8 mouse cellular contexts compared by ENCODE assay signal in genomic region chr1:97769294-97769903, GRCm38 (mm10). TPM values are rescaled to one million over a fixed set of nuclear protein-coding genes. Genes with fewer than 3 reads are reported as not detected.
A peak's percentile ranks its signal among the peaks of the same experiment; 100 is the strongest.
DNase-seq lines count a peak whose midpoint lies in the region; ATAC-seq lines count a peak whose summit lies in the region.

No protein-coding gene starts in this region.

- peak; percentile 61 for ATAC-seq in embryonic facial prominence, embryonic 11.5 days (replicated peaks; ENCODE audit: insufficient number of reproducible peaks, low FRiP score, low TSS enrichment, low read depth)
- ATAC-seq in midbrain, embryonic 14.5 days (ENCODE audit: low FRiP score, low TSS enrichment) = peak; percentile 72

- peak overlapping the region; percentile 45 for H3K4me2 ChIP-seq in embryonic facial prominence, embryonic 11.5 days (ENCODE audit: low read depth, low read length)
- H3K4me2 ChIP-seq in midbrain, embryonic 14.5 days (ENCODE audit: low read length) = peak overlapping the region; percentile 62

- H3K4me3 ChIP-seq in heart, embryonic 10.5 days = peak overlapping the region; percentile 95
- H3K4me3 ChIP-seq in embryonic facial prominence, embryonic 11.5 days (ENCODE audit: low read depth, low read length) = peak overlapping the region; percentile 71
- peak overlapping the region; percentile 88 for H3K4me3 ChIP-seq in limb, embryonic 10.5 days
- H3K4me3 ChIP-seq in midbrain, embryonic 14.5 days (replicated peaks; ENCODE audit: low read depth, low read length) = peak overlapping the region; percentile 88

- peak overlapping the region; percentile 77 for H3K9ac ChIP-seq in embryonic facial prominence, embryonic 11.5 days (replicated peaks; ENCODE audit: low read length)
- H3K9ac ChIP-seq in midbrain, embryonic 14.5 days (replicated peaks; ENCODE audit: low read length) = peak overlapping the region; percentile 91

- peak overlapping the region; percentile 94 for H3K27ac ChIP-seq in heart, embryonic 10.5 days
- 0 out of 2 replicates have a peak overlapping the region, but pooled peaks have one; percentile 43 for H3K27ac ChIP-seq in embryonic facial prominence, embryonic 11.5 days (replicated peaks; ENCODE audit: low read depth, low read length)
- peak overlapping the region; percentile 90 for H3K27ac ChIP-seq in limb, embryonic 10.5 days
- H3K27ac ChIP-seq in midbrain, embryonic 14.5 days (replicated peaks; ENCODE audit: low read depth, low read length) = peak overlapping the region; percentile 91

- DNase-seq in heart, embryonic 10.5 days (ENCODE audit: low spot score) = peak; percentile 76
- no peak for DNase-seq in heart, adult 8-10 months (ENCODE audit: low spot score)
- peak; percentile 38 for DNase-seq in MN1 (ENCODE audit: low spot score)
- DNase-seq in embryonic facial prominence, embryonic 11.5 days (ENCODE audit: low spot score) = peak; percentile 43
- peak; percentile 47 to 48 for DNase-seq in heart, postnatal 10 days
- DNase-seq in limb, embryonic 10.5 days (ENCODE audit: low spot score) = no peak
- no peak for DNase-seq in midbrain, embryonic 14.5 days
- DNase-seq in thymus, postnatal 36 days = peak; percentile 30 to 34

- WGBS in heart, embryonic 10.5 days = under 1% methylated on average over 40 of the region's 40 CpGs
- WGBS in embryonic facial prominence, embryonic 11.5 days = under 1% methylated on average over 36 of the region's 40 CpGs
- WGBS in limb, embryonic 10.5 days = under 1% methylated on average over 40 of the region's 40 CpGs
- under 1% methylated on average over 40 of the region's 40 CpGs for WGBS in midbrain, embryonic 14.5 days

- no peaks in the 10 kb centered on the region for H3K9me3 ChIP-seq in heart, embryonic 10.5 days
- no peaks in the 10 kb centered on the region for H3K9me3 ChIP-seq in embryonic facial prominence, embryonic 11.5 days (replicated peaks; ENCODE audit: control insufficient read depth, low read length)
- no peaks in the 10 kb centered on the region for H3K9me3 ChIP-seq in limb, embryonic 10.5 days (replicated peaks)
- H3K9me3 ChIP-seq in midbrain, embryonic 14.5 days (ENCODE audit: control insufficient read depth, low read length) = no peaks in the 10 kb centered on the region

- no peaks in the 10 kb centered on the region for H3K36me3 ChIP-seq in heart, embryonic 10.5 days
- H3K36me3 ChIP-seq in embryonic facial prominence, embryonic 11.5 days (replicated peaks; ENCODE audit: control insufficient read depth, insufficient read depth, low read depth, low read length) = no peaks in the 10 kb centered on the region
- H3K36me3 ChIP-seq in limb, embryonic 10.5 days = no peaks in the 10 kb centered on the region
- H3K36me3 ChIP-seq in midbrain, embryonic 14.5 days (ENCODE audit: control insufficient read depth, insufficient read depth, low read length) = no peaks in the 10 kb centered on the region

- intact Hi-C loops in heart, postnatal 10 days (cut with DNase I) = no loop called here

- no peaks in the 10 kb centered on the region for H3K27me3 ChIP-seq in heart, embryonic 10.5 days (ENCODE audit: insufficient read depth, poor library complexity, severe bottlenecking)
- no peaks in the 10 kb centered on the region for H3K27me3 ChIP-seq in embryonic facial prominence, embryonic 11.5 days (ENCODE audit: control insufficient read depth, insufficient read depth, low read length)
- H3K27me3 ChIP-seq in limb, embryonic 10.5 days (ENCODE audit: low read depth, poor library complexity, severe bottlenecking) = no peaks in the 10 kb centered on the region; the same call in 1 of the 2 replicates
- H3K27me3 ChIP-seq in midbrain, embryonic 14.5 days (ENCODE audit: control insufficient read depth, insufficient read depth, low read length) = no peaks in the 10 kb centered on the region

- peaks cover 3% of the 10 kb centered on the region; the same call in 1 of the 2 replicates for H3K4me1 ChIP-seq in heart, embryonic 10.5 days
- no peaks in the 10 kb centered on the region for H3K4me1 ChIP-seq in embryonic facial prominence, embryonic 11.5 days (ENCODE audit: control insufficient read depth, insufficient read depth, low read length)
- H3K4me1 ChIP-seq in limb, embryonic 10.5 days = peaks cover 12% of the 10 kb centered on the region
- H3K4me1 ChIP-seq in midbrain, embryonic 14.5 days (ENCODE audit: control insufficient read depth, insufficient read depth, low read length) = peaks cover 24% of the 10 kb centered on the region

RNA-seq across cellular contexts. Expression of gene Gin1, which starts 0.6 kb away (rescaled TPM):
- polyA plus RNA-seq in heart, embryonic 10.5 days (2016; fragmentation: Nextera tagmentation; extraction: Ambion mirVana) = 15.6 and 15.8 TPM in 2 replicates
- total RNA-seq in heart, adult 8-10 months (2022) = 1 to 10 TPM; 6.7 to 10.0 (median 7.6) TPM
- 12.9 and 13.9 TPM in 2 replicates for polyA plus RNA-seq in embryonic facial prominence, embryonic 11.5 days (2014; fragmentation: Nextera tagmentation; extraction: Ambion mirVana)
- 10 to 100 TPM in 1 of 2 experiments, 1 to 10 TPM in 1; 9.1 to 10.1 TPM for total RNA-seq in heart, postnatal 10 days (2021)
- 11.7 and 14.2 TPM in 2 replicates for polyA plus RNA-seq in limb, embryonic 10.5 days (2016; fragmentation: Nextera tagmentation; extraction: Ambion mirVana)
- polyA plus RNA-seq in midbrain, embryonic 14.5 days (2014; fragmentation: Nextera tagmentation; extraction: Ambion mirVana) = 12.7 and 14.6 TPM in 2 replicates

RNA-seq across cellular contexts. Expression of gene Ppip5k2, which starts 0.8 kb away (rescaled TPM):
- polyA plus RNA-seq in heart, embryonic 10.5 days (2016; fragmentation: Nextera tagmentation; extraction: Ambion mirVana) = 29.3 and 37.2 TPM in 2 replicates
- 10 to 100 TPM; 61.7 to 95.3 (median 79.2) TPM for total RNA-seq in heart, adult 8-10 months (2022)
- polyA plus RNA-seq in embryonic facial prominence, embryonic 11.5 days (2014; fragmentation: Nextera tagmentation; extraction: Ambion mirVana) = 49.6 and 52.0 TPM in 2 replicates
- total RNA-seq in heart, postnatal 10 days (2021) = 10 to 100 TPM; 72.2 to 91.8 TPM
- polyA plus RNA-seq in limb, embryonic 10.5 days (2016; fragmentation: Nextera tagmentation; extraction: Ambion mirVana) = 46.5 and 50.6 TPM in 2 replicates
- polyA plus RNA-seq in midbrain, embryonic 14.5 days (2014; fragmentation: Nextera tagmentation; extraction: Ambion mirVana) = 64.1 and 83.0 TPM in 2 replicates

Comparison
In these comparisons a context has a peak if more than half of its experiments do, and no peak if none do; other contexts are left out.
1. DNase-seq: peak in heart, embryonic 10.5 days (single experiment), MN1 (single experiment), embryonic facial prominence, embryonic 11.5 days (single experiment), heart, postnatal 10 days (2 of 2) and thymus, postnatal 36 days (2 of 2); none in heart, adult 8-10 months (single experiment), limb, embryonic 10.5 days (single experiment) and midbrain, embryonic 14.5 days (single experiment).
2. H3K27ac ChIP-seq: peak in every context shown above with its lines; median percentile 94 in heart, embryonic 10.5 days; 91 in midbrain, embryonic 14.5 days; 90 in limb, embryonic 10.5 days; 43 in embryonic facial prominence, embryonic 11.5 days.
3. Peak in every context shown above with its lines, with median percentiles within 50 percentile points of each other: H3K4me3 ChIP-seq.